Mouse (Mus musculus): ENCODE data around the gene Abca4. TPM values are rescaled to one million over a fixed set of nuclear protein-coding genes. Genes with fewer than 3 reads are reported as not detected.

The Abca4 gene
- 0.80 and 1.5 TPM in 2 replicates for polyA plus RNA-seq (2015; fragmentation: Nextera tagmentation; extraction: Ambion mirVana)

GRCm38 (mm10) chr3:122043799-122044547, at the start of gene Abca4:
Gene Abca4, plus strand, starts transcription at chr3:122044443.

Other genes with a start within 250 kb of the Abca4 start
- 34.8 and 36.7 TPM in 2 replicates for gene Abcd3, start 229.1 kb upstream of the Abca4 start, polyA plus RNA-seq (2015; fragmentation: Nextera tagmentation; extraction: Ambion mirVana)
- 29.6 and 31.8 TPM in 2 replicates for gene Arhgap29, start 91.9 kb upstream of the Abca4 start, polyA plus RNA-seq (2015; fragmentation: Nextera tagmentation; extraction: Ambion mirVana)
- gene Gclm, start 201.1 kb downstream of the Abca4 start, polyA plus RNA-seq (2015; fragmentation: Nextera tagmentation; extraction: Ambion mirVana): 39.8 and 46.1 TPM in 2 replicates
- 35.1 and 37.3 TPM in 2 replicates for gene Dnttip2, start 229.9 kb downstream of the Abca4 start, polyA plus RNA-seq (2015; fragmentation: Nextera tagmentation; extraction: Ambion mirVana)
- 9.2 and 13.2 TPM in 2 replicates for gene Bcar3, start 249.7 kb downstream of the Abca4 start, polyA plus RNA-seq (2015; fragmentation: Nextera tagmentation; extraction: Ambion mirVana)